Mouse (Mus musculus) hindbrain, embryonic 14.5 days (tissue): ENCODE data around the gene Rpp14. TPM values are rescaled to one million over a fixed set of nuclear protein-coding genes. Genes with fewer than 3 reads are reported as not detected.

ENCODE experiments used
- ATAC-seq: fragments of 200-750 bp; cut with Nextera tagmentation; 2 replicates; pipeline ENCODE4 v1.8.0; 2017; ENCODE audit warnings: moderate number of reproducible peaks, mild to moderate bottlenecking, moderate TSS enrichment, moderate library complexity; ENCODE audit not compliant: low FRiP score
- DNase-seq: peaks from one replicate; pipeline ENCODE4 v3.0.0-alpha.2; 2015; ENCODE audit warnings: low spot score
- H3K27ac ChIP-seq: fragments of 300-500 bp; sonication (generic); 2 replicates; pipeline ENCODE4 v1.5.1; 2014; ENCODE audit warnings: mild to moderate bottlenecking, moderate library complexity
- H3K27me3 ChIP-seq: fragments of 300-500 bp; sonication (generic); 2 replicates; pipeline ENCODE4 v1.6.1; 2014; ENCODE audit warnings: mild to moderate bottlenecking, low read length, mixed read lengths; ENCODE audit not compliant: control insufficient read depth, insufficient read depth
- H3K36me3 ChIP-seq: fragments of 300-500 bp; sonication (generic); replicated peaks from 2 replicates; pipeline ENCODE4 v1.6.1; 2014; ENCODE audit not compliant: control insufficient read depth, insufficient read depth
- H3K4me1 ChIP-seq: fragments of 300-500 bp; sonication (generic); replicated peaks from 2 replicates; pipeline ENCODE4 v1.6.1; 2014; ENCODE audit warnings: antibody characterized with exemption, low read length, mixed read lengths; ENCODE audit not compliant: control insufficient read depth, insufficient read depth
- H3K4me2 ChIP-seq: fragments of 300-500 bp; sonication (generic); replicated peaks from 2 replicates; pipeline ENCODE4 v1.6.1; 2014; ENCODE audit warnings: mild to moderate bottlenecking, moderate library complexity
- H3K4me3 ChIP-seq: fragments of 300-500 bp; sonication (generic); replicated peaks from 2 replicates; pipeline ENCODE4 v1.5.1; 2014; ENCODE audit warnings: mild to moderate bottlenecking, low read length
- H3K9ac ChIP-seq: fragments of 300-500 bp; sonication (generic); 2 replicates; pipeline ENCODE4 v1.6.1; 2014
- H3K9me3 ChIP-seq: fragments of 300-500 bp; sonication (generic); 2 replicates; pipeline ENCODE4 v1.6.1; 2016; ENCODE audit warnings: low read length; ENCODE audit not compliant: control insufficient read depth
- WGBS: fragments of 180-500 bp; shearing (Covaris S2); extraction: QIAGEN DNeasy Blood & Tissue Kit; methylation state at CpG from one replicate; pipeline ENCODE4 v1.1.7; 2014; 5-methylcytosine and 5-hydroxymethylcytosine counted together
- polyA plus RNA-seq: library from polyadenylated mRNA; unstranded; fragments of >200 nt; fragmentation: Nextera tagmentation; extraction: Ambion mirVana; gene quantifications from 2 replicates; pipeline ENCODE4 v1.2.1, GENCODE M21; 2014

Rpp14 gene
- polyA plus RNA-seq, 1 experiment from 2014 or later: 45.0 TPM

- Histone ChIP-seq H3K4me3 (no peak overlapping the region), H3K27ac (no peak overlapping the region), H3K9ac (no peak overlapping the region), H3K4me1 (no peaks in the 10 kb centered on the region), H3K9me3 (no peaks in the 10 kb centered on the region), H3K36me3 (peaks cover 22% of the 10 kb centered on the region), H3K27me3 (no peaks in the 10 kb centered on the region), H3K4me2 (no peak overlapping the region)
- 90% methylated on average over 12 of the region's 12 CpGs for WGBS
- ATAC-seq (no peak), DNase-seq (no peak)
Observed at GRCm38 (mm10) chr14:8040911-8041678, 39.1 kb upstream of the Rpp14 start.

GRCm38 (mm10) chr14:8042120-8042519, 38.0 kb upstream of the Rpp14 start:
- H3K9me3 ChIP-seq: no peaks in the 10 kb centered on the region
- H3K4me3 ChIP-seq: no peak overlapping the region
- no peak overlapping the region for H3K27ac ChIP-seq
- no peak overlapping the region for H3K9ac ChIP-seq
- ATAC-seq (no peak), DNase-seq (no peak)
- H3K36me3 ChIP-seq: peaks cover 30% of the 10 kb centered on the region
- no peak overlapping the region for H3K4me2 ChIP-seq
- 89% methylated on average over 2 of the region's 2 CpGs for WGBS
- no peaks in the 10 kb centered on the region for H3K27me3 ChIP-seq
- no peaks in the 10 kb centered on the region for H3K4me1 ChIP-seq

- WGBS: 91% methylated on average over 9 of the region's 9 CpGs
- Histone ChIP-seq H3K4me3 (no peak overlapping the region), H3K27me3 (no peaks in the 10 kb centered on the region), H3K4me1 (no peaks in the 10 kb centered on the region), H3K36me3 (peaks cover 34% of the 10 kb centered on the region), H3K9ac (no peak overlapping the region), H3K9me3 (no peaks in the 10 kb centered on the region), H3K4me2 (no peak overlapping the region), H3K27ac (no peak overlapping the region)
- no peak for DNase-seq
- no peak for ATAC-seq
Observed at GRCm38 (mm10) chr14:8042577-8042976, 37.6 kb upstream of the Rpp14 start.

GRCm38 (mm10) chr14:8044330-8044729, 35.8 kb upstream of the Rpp14 start:
- Histone ChIP-seq H3K36me3 (peaks cover 48% of the 10 kb centered on the region), H3K4me2 (no peak overlapping the region), H3K9me3 (no peaks in the 10 kb centered on the region), H3K27ac (no peak overlapping the region), H3K4me3 (no peak overlapping the region), H3K9ac (no peak overlapping the region), H3K27me3 (no peaks in the 10 kb centered on the region), H3K4me1 (no peaks in the 10 kb centered on the region)
- 70% methylated on average over 8 of the region's 8 CpGs for WGBS
- DNase-seq: no peak
- no peak for ATAC-seq

GRCm38 (mm10) chr14:8044786-8045185, 35.4 kb upstream of the Rpp14 start:
- no peak overlapping the region for H3K27ac ChIP-seq
- H3K36me3 ChIP-seq: peaks cover 50% of the 10 kb centered on the region
- no peak overlapping the region for H3K4me3 ChIP-seq
- WGBS: 89% methylated on average over 6 of the region's 6 CpGs
- H3K4me1 ChIP-seq: no peaks in the 10 kb centered on the region
- H3K9me3 ChIP-seq: no peaks in the 10 kb centered on the region
- DNase-seq (no peak), ATAC-seq (no peak)
- H3K4me2 ChIP-seq: no peak overlapping the region
- H3K9ac ChIP-seq: no peak overlapping the region
- H3K27me3 ChIP-seq: no peaks in the 10 kb centered on the region

GRCm38 (mm10) chr14:8045187-8045846, 34.9 kb upstream of the Rpp14 start:
- Histone ChIP-seq H3K27ac (no peak overlapping the region), H3K9me3 (no peaks in the 10 kb centered on the region), H3K4me2 (no peak overlapping the region), H3K27me3 (no peaks in the 10 kb centered on the region), H3K4me3 (no peak overlapping the region), H3K9ac (no peak overlapping the region), H3K4me1 (no peaks in the 10 kb centered on the region), H3K36me3 (peaks cover 54% of the 10 kb centered on the region)
- DNase-seq (no peak), ATAC-seq (no peak)
- 87% methylated on average over 11 of the region's 11 CpGs for WGBS

GRCm38 (mm10) chr14:8046839-8047238, 33.3 kb upstream of the Rpp14 start:
- Histone ChIP-seq H3K9me3 (no peaks in the 10 kb centered on the region), H3K4me1 (no peaks in the 10 kb centered on the region), H3K36me3 (peaks cover 62% of the 10 kb centered on the region), H3K27ac (no peak overlapping the region), H3K4me2 (no peak overlapping the region), H3K27me3 (no peaks in the 10 kb centered on the region), H3K4me3 (no peak overlapping the region), H3K9ac (no peak overlapping the region)
- ATAC-seq (no peak), DNase-seq (no peak)
- 96% methylated on average over 6 of the region's 6 CpGs for WGBS

GRCm38 (mm10) chr14:8049334-8049733, 30.8 kb upstream of the Rpp14 start:
- no peaks in the 10 kb centered on the region for H3K9me3 ChIP-seq
- no peak overlapping the region for H3K27ac ChIP-seq
- peaks cover 70% of the 10 kb centered on the region for H3K36me3 ChIP-seq
- H3K27me3 ChIP-seq: no peaks in the 10 kb centered on the region
- no peaks in the 10 kb centered on the region for H3K4me1 ChIP-seq
- ATAC-seq (no peak), DNase-seq (no peak)
- H3K9ac ChIP-seq: no peak overlapping the region
- no peak overlapping the region for H3K4me3 ChIP-seq
- H3K4me2 ChIP-seq: no peak overlapping the region
- WGBS: 95% methylated on average over 10 of the region's 10 CpGs

- 91% methylated on average over 2 of the region's 2 CpGs for WGBS
- H3K9me3 ChIP-seq: no peaks in the 10 kb centered on the region
- no peaks in the 10 kb centered on the region for H3K4me1 ChIP-seq
- no peak overlapping the region for H3K4me2 ChIP-seq
- H3K9ac ChIP-seq: no peak overlapping the region
- H3K4me3 ChIP-seq: no peak overlapping the region
- H3K36me3 ChIP-seq: peaks cover 63% of the 10 kb centered on the region
- DNase-seq: no peak
- ATAC-seq: no peak
- no peaks in the 10 kb centered on the region for H3K27me3 ChIP-seq
- no peak overlapping the region for H3K27ac ChIP-seq
Observed at GRCm38 (mm10) chr14:8051869-8052268, 28.3 kb upstream of the Rpp14 start.
